Mouse (Mus musculus) testis, adult 10 weeks (tissue): ENCODE measurements around the gene Klra10. TPM values are rescaled to one million over a fixed set of nuclear protein-coding genes. Genes with fewer than 3 reads are reported as not detected.

ENCODE experiments used
- polyA plus RNA-seq: library from polyadenylated mRNA; stranded (reverse); fragments of 350-450 nt; fragmentation: Illumina TruSeq; extraction: RNeasy Lipid Tissue Mini Kit (QIAGEN cat#74804); gene quantifications from one replicate; pipeline ENCODE4 v1.2.3, GENCODE M21; 2014; ENCODE audit warnings: low read depth, low replicate concordance

Gene Klra10
- not detected for polyA plus RNA-seq

GRCm38 (mm10) chr6:130281828-130282227 lies at the start of gene Klra10:
Gene Klra10 (minus strand): TSS chr6:130281928.

GRCm38 (mm10) chr6:130233222-130233621 lies 48.5 kb downstream of the Klra10 start, which contains the start of gene Klra7:
Gene Klra7 (minus strand): TSS chr6:130233322.

Other genes starting within 250 kb of the Klra10 start
- 0.22 TPM for gene Klra4, start 214.7 kb downstream of the Klra10 start, polyA plus RNA-seq
- 0.97 TPM for gene Klra8, start 152.0 kb downstream of the Klra10 start, polyA plus RNA-seq
- 1.8 TPM for gene Klra9, start 88.8 kb downstream of the Klra10 start, polyA plus RNA-seq
- gene Klra7, start 48.6 kb downstream of the Klra10 start, polyA plus RNA-seq, result not detected
- not detected for gene Klra3, start 55.6 kb upstream of the Klra10 start, polyA plus RNA-seq
- not detected for gene Klra1, start 104.9 kb upstream of the Klra10 start, polyA plus RNA-seq